Mouse (Mus musculus) erythroblast, embryonic 14.5 days (primary cell): Measurements from ENCODE around the gene Utp14a. TPM values are rescaled to one million over a fixed set of nuclear protein-coding genes. Genes with fewer than 3 reads are reported as not detected.

Experiments
- H3K27me3 ChIP-seq: 2 replicates; pipeline ENCODE4 v1.6.1; 2012; ENCODE audit warnings: inconsistent platforms; ENCODE audit not compliant: control insufficient read depth
- H3K36me3 ChIP-seq: 2 replicates; pipeline ENCODE4 v1.6.1; 2012; ENCODE audit warnings: mild to moderate bottlenecking, inconsistent platforms; ENCODE audit not compliant: control insufficient read depth
- H3K4me1 ChIP-seq: 2 replicates; pipeline ENCODE4 v1.6.1; 2012; ENCODE audit warnings: inconsistent platforms; ENCODE audit not compliant: control insufficient read depth
- H3K4me3 ChIP-seq: replicated peaks from 2 replicates; pipeline ENCODE3; 2012; ENCODE audit warnings: moderate library complexity, mild to moderate bottlenecking, inconsistent platforms
- H3K9me3 ChIP-seq: 2 replicates; pipeline ENCODE4 v1.6.1; 2012; ENCODE audit warnings: low read length, inconsistent platforms, mixed read lengths; ENCODE audit not compliant: control insufficient read depth
- GATA1 ChIP-seq: IDR thresholded peaks from 2 replicates; pipeline ENCODE4 v1.6.1; 2012; ENCODE audit warnings: low read length, inconsistent platforms, mixed read lengths
- TAL1 ChIP-seq: IDR thresholded peaks from 3 replicates; pipeline ENCODE4 v1.6.1; 2012; ENCODE audit warnings: low read length, inconsistent platforms, mixed read lengths
- polyA plus RNA-seq: library from polyadenylated mRNA; stranded (reverse); fragments of >175 nt; gene quantifications from 2 replicates; pipeline ENCODE4 v1.2.3, GENCODE M21; 2012

Gene Utp14a
- polyA plus RNA-seq, 1 experiment: 0.34 TPM

DNA sequence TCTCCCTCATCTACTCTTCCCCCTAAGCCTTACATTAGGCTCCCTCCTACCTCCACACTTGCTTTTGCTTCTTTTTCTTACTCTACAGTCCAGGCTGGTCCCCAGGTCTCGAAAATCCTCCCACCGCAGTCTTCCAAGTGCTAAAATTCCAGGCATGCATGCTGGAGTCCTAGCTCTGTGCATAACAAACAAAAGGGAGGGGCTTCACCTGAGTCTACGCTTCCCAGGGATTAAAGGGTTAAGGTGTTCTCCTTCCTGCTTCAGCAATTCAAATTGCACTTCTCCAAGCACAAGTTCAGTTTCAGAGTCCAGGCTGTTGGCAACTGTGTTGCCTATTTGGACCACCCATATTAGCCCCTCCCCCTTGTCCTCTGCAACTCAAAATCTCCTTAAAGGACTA lies 34.8 kb downstream of the Utp14a start:
- Histone ChIP-seq H3K4me1 (peaks cover 35% of the 10 kb centered on the region), H3K27me3 (peaks cover 10% of the 10 kb centered on the region; the same call in 1 of the 2 replicates), H3K9me3 (no peaks in the 10 kb centered on the region), H3K36me3 (no peaks in the 10 kb centered on the region; the same call in 1 of the 2 replicates), H3K4me3 (no peak overlapping the region)
- TF ChIP-seq GATA1 (no peak), TAL1 (no peak)

DNA sequence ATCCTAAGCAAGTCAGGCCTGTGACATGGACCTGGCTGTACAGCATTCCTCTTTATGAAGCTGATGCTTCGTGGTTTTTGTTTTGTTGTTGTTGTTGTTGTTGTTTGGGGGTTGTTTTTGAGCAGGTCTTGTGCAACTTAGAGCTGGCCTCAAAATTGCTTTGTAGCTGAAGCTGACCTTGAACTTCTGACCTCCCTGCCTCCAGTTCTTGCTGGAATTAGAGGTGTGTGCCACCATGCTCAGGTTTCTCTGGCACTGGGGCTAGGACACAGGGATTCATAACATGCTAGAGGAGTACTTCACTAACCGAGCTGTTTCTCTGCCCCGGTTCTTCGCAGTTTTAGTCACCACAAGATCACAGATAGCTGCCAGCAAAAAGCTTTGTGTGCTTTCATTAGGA lies 48.7 kb downstream of the Utp14a start:
- H3K4me3 ChIP-seq: no peak overlapping the region
- TF ChIP-seq TAL1: no peak
- TF ChIP-seq GATA1: no peak
- H3K27me3 ChIP-seq: peaks cover 16% of the 10 kb centered on the region
- no peaks in the 10 kb centered on the region for H3K9me3 ChIP-seq
- H3K4me1 ChIP-seq: peaks cover 17% of the 10 kb centered on the region
- H3K36me3 ChIP-seq: no peaks in the 10 kb centered on the region; the same call in 1 of the 2 replicates

GRCm38 (mm10) chrX:48310706-48311517 lies 54.2 kb downstream of the Utp14a start:
- H3K36me3 ChIP-seq: no peaks in the 10 kb centered on the region; the same call in none of the 2 replicates
- TF ChIP-seq GATA1: no peak
- no peak for TF ChIP-seq TAL1
- peaks cover 25% of the 10 kb centered on the region for H3K27me3 ChIP-seq
- H3K4me3 ChIP-seq: peak overlapping the region; percentile 64
- H3K4me1 ChIP-seq: peaks cover 70% of the 10 kb centered on the region
- H3K9me3 ChIP-seq: no peaks in the 10 kb centered on the region

DNA sequence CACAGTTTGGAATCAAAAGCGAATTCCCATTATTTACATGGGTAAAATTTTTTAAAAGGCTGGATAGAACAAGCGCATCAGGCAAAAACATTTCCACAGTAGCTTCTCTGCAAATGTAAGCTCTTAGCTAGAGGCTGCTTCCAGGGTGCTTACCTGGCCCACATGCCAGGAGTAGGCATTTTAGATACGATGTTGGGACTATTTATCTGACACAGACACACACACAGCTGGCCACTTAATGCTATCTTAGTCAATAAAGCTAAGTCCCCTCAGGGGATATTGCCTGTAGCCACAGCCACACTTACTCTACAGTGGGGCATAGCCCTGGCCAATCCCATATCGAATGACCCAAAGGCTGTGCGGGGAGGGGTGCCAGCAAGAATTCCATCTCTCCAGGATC lies 55.1 kb downstream of the Utp14a start:
- Histone ChIP-seq H3K4me1 (peaks cover 74% of the 10 kb centered on the region), H3K36me3 (no peaks in the 10 kb centered on the region; the same call in none of the 2 replicates), H3K27me3 (peaks cover 25% of the 10 kb centered on the region), H3K9me3 (no peaks in the 10 kb centered on the region), H3K4me3 (peak overlapping the region; percentile 64)
- TF ChIP-seq GATA1 (no peak), TAL1 (0 out of 3 replicates have a peak, but pooled peaks have one; percentile 9)

- Histone ChIP-seq H3K4me3 (peak overlapping the region; percentile 75), H3K36me3 (no peaks in the 10 kb centered on the region; the same call in none of the 2 replicates), H3K9me3 (no peaks in the 10 kb centered on the region), H3K27me3 (peaks cover 20% of the 10 kb centered on the region), H3K4me1 (peaks cover 96% of the 10 kb centered on the region)
- TF ChIP-seq TAL1: no peak
Observed at GRCm38 (mm10) chrX:48314530-48315079, 57.9 kb downstream of the Utp14a start.

GRCm38 (mm10) chrX:48317444-48317843 lies 60.8 kb downstream of the Utp14a start:
- Histone ChIP-seq H3K36me3 (no peaks in the 10 kb centered on the region; the same call in 1 of the 2 replicates), H3K4me3 (peak overlapping the region; percentile 8), H3K27me3 (peaks cover 10% of the 10 kb centered on the region), H3K9me3 (no peaks in the 10 kb centered on the region), H3K4me1 (peaks cover 71% of the 10 kb centered on the region)
- no peak for TF ChIP-seq TAL1
- TF ChIP-seq GATA1: no peak

DNA sequence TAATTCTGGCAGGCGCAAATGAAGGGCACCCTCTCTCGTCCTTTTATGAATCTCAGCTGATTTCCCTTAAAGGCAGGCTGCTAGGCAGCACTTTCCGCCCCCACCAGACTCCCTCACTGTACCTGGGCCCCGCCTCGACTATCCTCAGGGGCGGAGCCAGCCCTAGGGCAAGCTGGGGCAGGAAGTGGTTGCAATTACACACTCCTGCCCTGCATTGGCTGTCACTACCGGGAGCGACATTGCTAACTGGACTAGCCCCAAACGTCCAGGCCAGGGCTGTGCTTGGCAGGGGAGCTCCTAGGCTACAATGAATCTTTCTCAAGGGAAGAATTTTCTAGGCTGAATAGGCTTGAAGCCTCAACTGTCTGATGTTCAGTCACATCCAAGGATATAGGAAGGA lies 61.5 kb downstream of the Utp14a start:
- H3K27me3 ChIP-seq: peaks cover 10% of the 10 kb centered on the region
- peak overlapping the region; percentile 34 for H3K4me3 ChIP-seq
- no peaks in the 10 kb centered on the region for H3K36me3 ChIP-seq
- H3K9me3 ChIP-seq: no peaks in the 10 kb centered on the region
- H3K4me1 ChIP-seq: peaks cover 63% of the 10 kb centered on the region
- TF ChIP-seq GATA1 (no peak), TAL1 (no peak)

Other genes with a start within 250 kb of the Utp14a start
- not detected in 2 replicates for gene Apln, start 222.0 kb upstream of the Utp14a start, polyA plus RNA-seq
- not detected in 2 replicates for gene Xpnpep2, start 148.1 kb upstream of the Utp14a start, polyA plus RNA-seq
- gene Sash3, start 110.4 kb upstream of the Utp14a start, polyA plus RNA-seq: 0.05 and 0.09 TPM in 2 replicates
- 0.29 and 0.30 TPM in 2 replicates for gene Zdhhc9, start 48.0 kb upstream of the Utp14a start, polyA plus RNA-seq
- gene Bcorl1, start 84.5 kb downstream of the Utp14a start, polyA plus RNA-seq: 1.6 and 1.9 TPM in 2 replicates
- 0.06 and 0.09 TPM in 2 replicates for gene Elf4, start 206.3 kb downstream of the Utp14a start, polyA plus RNA-seq